In the genomic region with DNA sequence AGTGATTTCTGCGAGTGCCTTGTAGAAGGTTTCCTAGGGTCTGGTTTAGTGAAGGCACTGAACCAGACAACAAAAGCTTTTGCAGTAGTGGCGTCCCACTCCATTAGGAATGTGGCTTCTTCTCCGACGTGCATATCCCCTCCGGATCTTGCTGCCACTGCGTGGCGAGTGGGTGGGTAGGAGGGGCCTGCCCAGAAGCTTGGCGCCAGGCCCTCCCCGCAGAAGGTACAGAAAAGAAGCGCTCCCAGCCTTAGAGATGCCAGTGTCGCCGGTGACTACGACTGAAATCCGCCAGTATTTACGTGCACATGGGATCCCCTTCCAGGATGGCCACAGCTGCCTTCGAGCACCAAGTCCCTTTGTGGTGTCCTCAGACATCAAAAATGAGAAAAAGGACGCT, we compare ENCODE assay signal across 8 mouse cellular contexts. TPM values are rescaled to one million over a fixed set of nuclear protein-coding genes. Genes with fewer than 3 reads are reported as not detected.
DNase-seq lines count a peak whose midpoint lies in the region; ATAC-seq and TF ChIP-seq lines count a peak whose summit lies in the region.

No protein-coding gene starts in this region.

- H3K9ac ChIP-seq in kidney, postnatal 0 days (ENCODE audit: low read depth, low read length): peak overlapping the region; percentile 85
- H3K9ac ChIP-seq in hindbrain, embryonic 16.5 days (ENCODE audit: low read depth, low read length): peak overlapping the region; percentile 86

- H3K4me2 ChIP-seq in kidney, postnatal 0 days (ENCODE audit: low read length): peak overlapping the region; percentile 68
- peak overlapping the region; percentile 85 for H3K4me2 ChIP-seq in hindbrain, embryonic 16.5 days (ENCODE audit: low read length)
- peak overlapping the region; percentile 95 for H3K4me2 ChIP-seq in myocyte (ENCODE audit: low read depth)

- no peak for DNase-seq in kidney, postnatal 0 days (ENCODE audit: low spot score)
- no peak for DNase-seq in kidney, adult 8-10 months
- DNase-seq in left cerebral cortex, adult 8-10 months (ENCODE audit: low spot score in 2 of 2): no peak
- no peak for DNase-seq in layer of hippocampus, adult 18-20 months (ENCODE audit: low spot score in 2 of 2)

- no peak for TF ChIP-seq POLR2A in cortical plate, adult 2 months (IDR thresholded peaks at IDR 0.05; ENCODE audit: extremely low read depth, insufficient read depth, low read length)
- no peak for TF ChIP-seq POLR2A in myocyte (IDR thresholded peaks at IDR 0.05; ENCODE audit: insufficient read length, low read depth)

- H3ac ChIP-seq in myocyte (ENCODE audit: control insufficient read depth, insufficient read length): peak overlapping the region; percentile 87

- H3K79me2 ChIP-seq in myocyte (ENCODE audit: control insufficient read depth, insufficient read depth): peaks cover 22% of the 10 kb centered on the region

- no peaks in the 10 kb centered on the region for H3K9me3 ChIP-seq in kidney, postnatal 0 days (replicated peaks; ENCODE audit: low read length)
- no peaks in the 10 kb centered on the region for H3K9me3 ChIP-seq in hindbrain, embryonic 16.5 days (ENCODE audit: control insufficient read depth, low read length)

- 31% methylated on average over 17 of the region's 17 CpGs for WGBS in kidney, postnatal 0 days
- 34% methylated on average over 17 of the region's 17 CpGs for WGBS in hindbrain, embryonic 16.5 days

- H3K36me3 ChIP-seq in kidney, postnatal 0 days (ENCODE audit: insufficient read depth, low read length): 0 out of 2 replicates have a peak, but pooled peaks cover 19% of the 10 kb centered on the region
- H3K36me3 ChIP-seq in hindbrain, embryonic 16.5 days (ENCODE audit: control insufficient read depth, insufficient read depth, low read length): peaks cover 23% of the 10 kb centered on the region
- no peaks in the 10 kb centered on the region for H3K36me3 ChIP-seq in myocyte (ENCODE audit: control insufficient read depth, insufficient read depth)

- H3K4me1 ChIP-seq in kidney, postnatal 0 days (replicated peaks; ENCODE audit: insufficient read depth, low read length): peaks cover 9% of the 10 kb centered on the region
- H3K4me1 ChIP-seq in cortical plate, adult 2 months (ENCODE audit: control insufficient read depth, insufficient read depth, low read length): no peaks in the 10 kb centered on the region
- peaks cover 20% of the 10 kb centered on the region for H3K4me1 ChIP-seq in hindbrain, embryonic 16.5 days (ENCODE audit: control insufficient read depth, insufficient read depth, low read depth, low read length)

- no peaks in the 10 kb centered on the region for H3K27me3 ChIP-seq in kidney, postnatal 0 days (ENCODE audit: insufficient read depth, low read length)
- H3K27me3 ChIP-seq in hindbrain, embryonic 16.5 days (replicated peaks; ENCODE audit: control insufficient read depth, insufficient read depth, low read length): no peaks in the 10 kb centered on the region
- H3K27me3 ChIP-seq in myocyte (ENCODE audit: control insufficient read depth, insufficient read depth, insufficient read length): no peaks in the 10 kb centered on the region

- ATAC-seq in kidney, postnatal 0 days (replicated peaks; ENCODE audit: low FRiP score, low read depth): no peak; the same call in 1 of the 2 replicates
- no peak for ATAC-seq in hindbrain, embryonic 16.5 days
- no peak for ATAC-seq in frontal cortex, adult (ENCODE audit: low TSS enrichment)

- peak overlapping the region; percentile 81 for H3K27ac ChIP-seq in kidney, postnatal 0 days
- H3K27ac ChIP-seq in cortical plate, adult 2 months (ENCODE audit: insufficient read depth, low read length): no peak overlapping the region
- peak overlapping the region; percentile 86 for H3K27ac ChIP-seq in hindbrain, embryonic 16.5 days (ENCODE audit: low read depth, low read length)

- TF ChIP-seq CTCF in kidney, postnatal 0 days (IDR thresholded peaks at IDR 0.05; ENCODE audit: low read depth): no peak
- TF ChIP-seq CTCF in cortical plate, adult 2 months (IDR thresholded peaks at IDR 0.05; ENCODE audit: extremely low read depth, insufficient read depth, low read length): no peak

- peak overlapping the region; percentile 89 for H3K4me3 ChIP-seq in kidney, postnatal 0 days (replicated peaks; ENCODE audit: low read depth, low read length)
- peak overlapping the region; percentile 90 for H3K4me3 ChIP-seq in cortical plate, adult 2 months (ENCODE audit: insufficient read depth, low read length)
- peak overlapping the region; percentile 93 for H3K4me3 ChIP-seq in hindbrain, embryonic 16.5 days (ENCODE audit: low read length)
- H3K4me3 ChIP-seq in myocyte: peak overlapping the region; percentile 97

TF ChIP-seq in myocyte, 11 proteins besides CTCF, POLR2A, EP300 and RAD21:
- TF ChIP-seq E2F4 (IDR thresholded peaks at IDR 0.05; ENCODE audit: insufficient read depth): no peak
- no peak for TF ChIP-seq TCF12 (IDR thresholded peaks at IDR 0.05; ENCODE audit: insufficient read depth, poor library complexity, severe bottlenecking)
- TF ChIP-seq MYOG (IDR thresholded peaks at IDR 0.05; ENCODE audit: control insufficient read depth in 1 of 3, insufficient read depth in 1 of 3, insufficient read length in 2 of 3, low read depth in 2 of 3): no peak
- no peak for TF ChIP-seq TCF3 (IDR thresholded peaks at IDR 0.05; ENCODE audit: insufficient read length, low read depth)
- no peak for TF ChIP-seq MYOD1 (IDR thresholded peaks at IDR 0.05; ENCODE audit: control insufficient read depth in 1 of 3, insufficient read length in 2 of 3, low read depth in 2 of 3)
- TF ChIP-seq USF1 (IDR thresholded peaks at IDR 0.05; ENCODE audit: low read depth): no peak
- no peak for TF ChIP-seq SRF (IDR thresholded peaks at IDR 0.05; ENCODE audit: control insufficient read depth, insufficient read length, low read depth)
- no peak for TF ChIP-seq CEBPB (IDR thresholded peaks at IDR 0.05; ENCODE audit: insufficient read depth, poor library complexity, severe bottlenecking)
- no peak for TF ChIP-seq POLR2AphosphoS2 (IDR thresholded peaks at IDR 0.05; ENCODE audit: insufficient read length, low read depth)
- no peak for TF ChIP-seq REST (IDR thresholded peaks at IDR 0.05; ENCODE audit: insufficient read depth, insufficient read length)
- no peak for TF ChIP-seq MAX (IDR thresholded peaks at IDR 0.05; ENCODE audit: low read depth)
TF ChIP-seq in myocyte: peak in this region for 0.

RNA-seq across cellular contexts. Expression of a gene that starts 0.8 kb away (rescaled TPM):
- polyA plus RNA-seq in kidney, postnatal 0 days (2015; fragmentation: Nextera tagmentation; extraction: Ambion mirVana): 78.9 and 79.9 TPM in 2 replicates
- 68.3 and 70.8 TPM in 2 replicates for polyA plus RNA-seq in cortical plate, adult 2 months (2012; rRNA removed)
- polyA plus RNA-seq in hindbrain, embryonic 16.5 days (2015; fragmentation: Nextera tagmentation; extraction: Ambion mirVana): 90.1 and 98.4 TPM in 2 replicates
- 81.3 TPM for polyA plus RNA-seq in myocyte (2012; fragmentation: generic; extraction: Trizol)
- 10 to 100 TPM; 37.3 to 43.8 (median 39.8) TPM for total RNA-seq in left cerebral cortex, adult 8-10 months (2022)
- total RNA-seq in layer of hippocampus, adult 18-20 months (2021): 10 to 100 TPM; 40.6 to 42.2 TPM

RNA-seq across cellular contexts. Expression of a gene that starts 1.6 kb away (rescaled TPM):
- polyA plus RNA-seq in kidney, postnatal 0 days (2015; fragmentation: Nextera tagmentation; extraction: Ambion mirVana): 15.7 and 19.4 TPM in 2 replicates
- polyA plus RNA-seq in cortical plate, adult 2 months (2012; rRNA removed): 10.5 and 10.7 TPM in 2 replicates
- polyA plus RNA-seq in hindbrain, embryonic 16.5 days (2015; fragmentation: Nextera tagmentation; extraction: Ambion mirVana): 12.4 and 15.5 TPM in 2 replicates
- 13.5 TPM for polyA plus RNA-seq in myocyte (2012; fragmentation: generic; extraction: Trizol)
- 10 to 100 TPM; 13.2 to 15.1 (median 14.2) TPM for total RNA-seq in left cerebral cortex, adult 8-10 months (2022)
- total RNA-seq in layer of hippocampus, adult 18-20 months (2021): 10 to 100 TPM; 15.6 to 16.5 TPM

RNA-seq across cellular contexts. Expression of a gene that starts 7.2 kb away (rescaled TPM):
- 58.6 and 69.5 TPM in 2 replicates for polyA plus RNA-seq in kidney, postnatal 0 days (2015; fragmentation: Nextera tagmentation; extraction: Ambion mirVana)
- polyA plus RNA-seq in cortical plate, adult 2 months (2012; rRNA removed): 39.3 and 40.1 TPM in 2 replicates
- 14.8 and 18.7 TPM in 2 replicates for polyA plus RNA-seq in hindbrain, embryonic 16.5 days (2015; fragmentation: Nextera tagmentation; extraction: Ambion mirVana)
- 66.1 TPM for polyA plus RNA-seq in myocyte (2012; fragmentation: generic; extraction: Trizol)
- 10 to 100 TPM; 40.8 to 44.6 (median 43.3) TPM for total RNA-seq in left cerebral cortex, adult 8-10 months (2022)
- total RNA-seq in layer of hippocampus, adult 18-20 months (2021): 10 to 100 TPM; 32.0 to 35.6 TPM

RNA-seq across cellular contexts. Expression of a gene that starts 18.1 kb away (rescaled TPM):
- 3.2 and 3.7 TPM in 2 replicates for polyA plus RNA-seq in kidney, postnatal 0 days (2015; fragmentation: Nextera tagmentation; extraction: Ambion mirVana)
- polyA plus RNA-seq in cortical plate, adult 2 months (2012; rRNA removed): 26.5 and 27.8 TPM in 2 replicates
- 18.0 and 18.7 TPM in 2 replicates for polyA plus RNA-seq in hindbrain, embryonic 16.5 days (2015; fragmentation: Nextera tagmentation; extraction: Ambion mirVana)
- polyA plus RNA-seq in myocyte (2012; fragmentation: generic; extraction: Trizol): 0.43 TPM
- 10 to 100 TPM; 16.9 to 22.5 (median 20.0) TPM for total RNA-seq in left cerebral cortex, adult 8-10 months (2022)
- total RNA-seq in layer of hippocampus, adult 18-20 months (2021): 10 to 100 TPM; 19.1 to 20.8 TPM

RNA-seq across cellular contexts. Expression of a gene that starts 38.5 kb away (rescaled TPM):
- polyA plus RNA-seq in kidney, postnatal 0 days (2015; fragmentation: Nextera tagmentation; extraction: Ambion mirVana): 0.43 and 0.80 TPM in 2 replicates
- 7.5 and 8.8 TPM in 2 replicates for polyA plus RNA-seq in cortical plate, adult 2 months (2012; rRNA removed)
- 3.0 and 3.2 TPM in 2 replicates for polyA plus RNA-seq in hindbrain, embryonic 16.5 days (2015; fragmentation: Nextera tagmentation; extraction: Ambion mirVana)
- 5.0 TPM for polyA plus RNA-seq in myocyte (2012; fragmentation: generic; extraction: Trizol)
- 1 to 10 TPM; 5.5 to 6.2 (median 5.7) TPM for total RNA-seq in left cerebral cortex, adult 8-10 months (2022)
- total RNA-seq in layer of hippocampus, adult 18-20 months (2021): 1 to 10 TPM; 1.8 to 2.6 TPM
